Mouse (Mus musculus) brain, embryonic 14.5 days (tissue): Measurements from ENCODE around the gene Kifc1. TPM values are rescaled to one million over a fixed set of nuclear protein-coding genes. Genes with fewer than 3 reads are reported as not detected.

Source experiments
- DNase-seq: peaks from one replicate; pipeline ENCODE4 v3.0.0-alpha.2; 2011; ENCODE audit warnings: low read depth
- CTCF ChIP-seq: fragments of 200-500 bp; IDR thresholded peaks from 2 replicates; pipeline ENCODE4 v1.5.1; 2012; ENCODE audit warnings: inconsistent platforms, mild to moderate bottlenecking, moderate library complexity, borderline replicate concordance; ENCODE audit not compliant: insufficient read depth, insufficient read length; ENCODE audit errors: extremely low read depth
- POLR2A ChIP-seq: fragments of 200-500 bp; IDR thresholded peaks from 2 replicates; pipeline ENCODE4 v1.6.1; 2012; ENCODE audit warnings: mild to moderate bottlenecking, inconsistent platforms, borderline replicate concordance; ENCODE audit not compliant: poor library complexity, insufficient read depth, insufficient read length, severe bottlenecking; ENCODE audit errors: extremely low read depth
- polyA plus RNA-seq: library from polyadenylated mRNA; depleted of rRNA; stranded (reverse); fragments of >200 nt; gene quantifications from 2 replicates; pipeline ENCODE4 v1.2.3, GENCODE M21; 2012

Gene Kifc1
- polyA plus RNA-seq, 1 experiment: 18.5 TPM

DNA sequence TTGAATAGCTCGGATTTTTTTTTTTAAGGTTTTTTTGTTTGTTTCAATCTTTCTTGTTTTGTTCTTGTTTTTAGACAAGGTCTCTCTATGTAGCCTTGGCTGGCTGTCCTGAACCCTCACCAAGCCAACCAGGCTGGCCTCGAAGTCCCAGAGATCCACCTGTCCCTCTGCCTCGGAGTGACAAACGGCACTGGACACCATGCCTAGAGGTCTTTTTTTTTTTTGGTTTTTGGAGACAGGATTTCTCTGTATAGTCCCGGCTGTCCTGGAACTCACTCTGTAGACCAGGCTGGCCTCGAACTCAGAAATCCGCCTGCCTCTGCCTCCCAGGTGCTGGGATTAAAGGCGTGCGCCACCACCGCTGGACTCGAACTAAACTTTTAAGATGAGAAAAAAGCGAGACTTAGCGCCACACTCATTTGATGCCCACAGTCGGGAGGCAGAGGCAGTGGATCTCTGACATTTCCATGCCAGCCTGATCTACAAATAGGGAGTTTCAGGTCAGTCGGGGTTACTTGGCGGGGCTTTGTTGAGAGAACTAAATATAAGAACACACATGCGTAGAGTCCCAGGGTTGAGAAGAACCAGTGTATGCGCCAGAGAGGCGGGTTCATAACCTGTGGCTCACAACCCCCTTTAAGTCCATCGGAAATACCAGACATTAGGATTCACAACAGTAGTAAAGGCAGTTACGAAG is 37.9 kb upstream of the Kifc1 start:
- no peak for TF ChIP-seq CTCF
- TF ChIP-seq POLR2A: no peak
- no peak for DNase-seq

DNA sequence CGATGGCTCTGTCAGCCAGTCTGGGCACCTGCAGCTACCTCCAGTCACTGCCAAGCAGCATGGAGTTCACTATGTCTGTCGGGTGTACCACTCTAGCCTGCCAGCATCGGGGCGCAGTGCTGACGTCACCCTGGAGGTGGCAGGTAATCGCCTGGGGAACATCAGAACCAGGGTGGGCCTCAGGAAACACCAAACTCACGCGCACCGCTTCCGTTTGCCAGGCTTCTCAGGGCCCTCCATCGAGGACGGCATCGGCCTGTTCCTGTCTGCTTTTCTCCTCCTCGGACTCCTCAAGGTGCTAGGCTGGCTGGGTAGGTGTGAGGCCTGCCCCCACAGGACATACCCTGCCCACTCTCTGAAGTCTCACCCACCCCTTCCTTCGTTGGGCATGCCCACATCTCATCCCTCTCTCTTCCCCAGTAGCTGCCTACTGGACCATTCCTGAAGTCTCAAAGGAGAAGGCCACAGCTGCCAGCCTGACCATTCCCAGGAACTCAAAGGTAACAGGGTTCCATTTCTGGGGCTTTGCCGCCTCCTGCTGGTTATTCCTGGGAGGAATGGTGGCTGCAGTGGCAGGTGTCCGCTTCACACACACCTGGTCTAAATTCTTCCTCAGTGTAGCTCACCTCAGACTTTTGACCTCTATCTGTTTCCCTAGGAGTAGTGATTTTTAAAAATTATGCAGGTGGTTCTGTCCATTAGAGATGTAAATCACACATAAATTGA is 35.9 kb upstream of the Kifc1 start:
- no peak for DNase-seq
- TF ChIP-seq CTCF (peak; percentile 47; the same call in 1 of the 2 replicates), POLR2A (no peak)

DNA sequence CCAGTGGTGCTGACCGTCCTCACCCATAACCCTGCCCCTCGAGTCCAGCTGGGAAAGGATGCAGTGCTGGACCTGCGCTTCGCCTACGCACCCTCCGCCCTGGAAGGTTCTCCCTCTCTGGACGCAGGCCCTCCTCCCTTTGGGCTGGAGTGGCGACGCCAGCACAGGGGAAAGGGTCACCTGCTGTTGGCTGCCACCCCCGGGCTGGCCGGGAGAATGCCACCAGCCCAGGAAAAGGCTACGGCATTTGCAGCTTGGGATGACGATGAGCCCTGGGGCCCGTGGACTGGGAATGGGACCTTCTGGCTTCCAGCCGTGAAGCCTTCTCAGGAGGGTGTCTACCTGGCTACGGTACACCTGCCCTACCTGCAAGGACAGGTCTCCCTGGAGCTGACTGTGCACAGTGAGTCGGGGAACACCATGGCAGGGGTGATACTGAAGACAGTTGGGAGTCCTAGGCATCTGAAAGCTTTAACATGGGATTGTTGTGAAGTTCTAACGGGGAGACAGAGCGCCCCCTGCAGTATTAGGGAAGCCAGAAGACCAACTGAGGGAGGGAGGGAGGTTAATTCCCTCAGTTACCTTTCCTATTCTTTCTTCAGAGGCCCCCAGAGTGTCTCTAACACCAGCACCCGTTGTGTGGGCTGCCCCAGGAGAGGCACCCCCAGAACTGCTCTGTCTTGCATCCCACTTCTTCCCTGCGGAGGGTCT is 35.1 kb upstream of the Kifc1 start:
- DNase-seq: no peak
- TF ChIP-seq CTCF (no peak), POLR2A (no peak)

DNA sequence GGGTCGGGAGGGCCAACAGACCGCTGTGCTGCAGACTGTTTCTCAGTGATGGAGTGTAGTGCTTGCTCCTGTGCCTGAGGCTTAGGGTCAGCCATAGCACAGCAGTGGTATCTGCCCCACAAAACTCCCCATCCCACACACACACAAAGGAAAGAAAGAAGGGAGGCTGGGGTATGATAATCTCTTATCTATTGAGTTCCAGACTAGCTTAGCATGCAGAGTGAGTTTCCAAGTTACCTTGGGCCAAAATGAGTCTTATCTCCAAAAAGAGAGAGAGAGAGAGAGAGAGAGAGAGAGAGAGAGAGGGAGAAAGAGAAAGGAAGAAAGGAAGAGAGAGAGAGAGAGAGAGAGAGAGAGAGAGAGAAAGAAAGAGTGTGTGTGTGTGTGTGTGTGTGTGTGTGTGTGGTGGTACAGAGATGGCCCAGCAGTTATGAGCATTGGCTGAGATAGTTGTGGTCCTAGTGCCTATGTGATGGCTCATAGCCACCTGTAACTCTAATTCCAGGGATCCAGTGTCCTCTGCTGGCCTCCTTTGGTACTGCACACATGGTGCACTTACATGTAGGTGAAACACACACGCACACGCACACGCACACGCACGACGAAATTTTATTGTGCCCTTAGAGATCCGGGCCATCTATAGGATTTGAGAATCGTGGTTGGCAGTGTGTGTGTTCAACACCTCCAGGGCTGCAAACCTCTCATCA is 34.3 kb upstream of the Kifc1 start:
- TF ChIP-seq POLR2A (no peak), CTCF (peak; percentile 33; the same call in 1 of the 2 replicates)
- no peak for DNase-seq

DNA sequence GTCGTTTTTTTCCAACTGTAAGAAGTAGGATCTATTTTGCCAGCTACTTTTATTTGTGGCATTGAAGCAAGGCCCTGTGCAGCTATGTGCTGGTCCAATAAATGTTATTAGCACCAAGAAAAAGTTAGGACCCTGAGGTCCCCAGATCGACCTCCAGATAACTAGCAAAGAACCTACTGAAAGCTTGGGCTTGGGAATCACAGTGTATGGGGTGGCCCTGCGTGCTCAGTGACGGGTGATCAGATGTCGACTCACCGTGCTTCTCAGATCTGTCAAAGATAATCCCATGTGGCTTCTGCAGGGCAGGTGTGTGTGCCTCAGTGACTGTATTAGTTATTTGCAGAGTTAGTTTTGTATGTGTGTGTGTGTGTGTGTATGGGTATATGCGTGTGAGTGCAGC is 30.9 kb upstream of the Kifc1 start:
- TF ChIP-seq POLR2A (no peak), CTCF (no peak)
- DNase-seq: no peak

DNA sequence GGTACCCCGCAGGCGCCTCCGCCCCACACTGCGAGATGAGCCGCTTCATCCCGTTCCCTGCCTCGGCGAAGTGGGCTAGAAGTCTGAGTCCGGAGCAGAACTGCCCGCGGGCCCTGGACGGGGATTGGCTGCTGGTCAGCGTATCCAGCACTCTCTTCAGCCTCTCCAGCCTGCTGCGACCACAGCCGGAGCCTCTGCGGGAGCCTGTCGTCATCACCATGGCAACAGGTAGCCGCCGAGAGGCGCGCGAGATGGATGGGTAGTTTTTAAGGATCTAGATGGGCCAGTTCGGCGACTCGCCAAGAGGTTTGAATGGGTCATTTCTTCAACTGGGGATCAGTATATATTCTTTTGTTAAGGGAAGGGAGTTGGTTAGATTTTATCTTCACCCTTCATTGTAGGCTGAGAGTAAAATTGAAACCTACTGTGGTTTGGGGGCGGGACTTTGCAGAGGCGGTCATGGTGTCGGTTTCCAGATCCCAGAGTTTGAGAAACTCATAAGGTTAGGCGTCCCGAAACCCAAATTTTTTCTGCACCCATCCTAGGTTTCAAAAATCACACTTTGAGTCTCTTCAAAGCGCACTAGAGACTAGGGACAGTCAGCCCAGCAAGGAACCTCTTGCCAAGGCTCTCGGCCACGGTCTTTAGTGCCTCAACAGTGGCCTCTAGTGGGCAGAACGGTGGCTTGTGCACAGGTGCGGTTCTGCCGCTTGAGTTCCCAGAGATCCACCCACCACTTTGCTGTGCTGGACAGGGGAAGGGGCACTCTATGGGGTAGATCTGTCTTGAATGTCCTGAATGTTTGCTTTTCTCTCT is 30.0 kb upstream of the Kifc1 start:
- peak; percentile 87 for DNase-seq
- TF ChIP-seq CTCF (peak; percentile 88), POLR2A (no peak)

DNA sequence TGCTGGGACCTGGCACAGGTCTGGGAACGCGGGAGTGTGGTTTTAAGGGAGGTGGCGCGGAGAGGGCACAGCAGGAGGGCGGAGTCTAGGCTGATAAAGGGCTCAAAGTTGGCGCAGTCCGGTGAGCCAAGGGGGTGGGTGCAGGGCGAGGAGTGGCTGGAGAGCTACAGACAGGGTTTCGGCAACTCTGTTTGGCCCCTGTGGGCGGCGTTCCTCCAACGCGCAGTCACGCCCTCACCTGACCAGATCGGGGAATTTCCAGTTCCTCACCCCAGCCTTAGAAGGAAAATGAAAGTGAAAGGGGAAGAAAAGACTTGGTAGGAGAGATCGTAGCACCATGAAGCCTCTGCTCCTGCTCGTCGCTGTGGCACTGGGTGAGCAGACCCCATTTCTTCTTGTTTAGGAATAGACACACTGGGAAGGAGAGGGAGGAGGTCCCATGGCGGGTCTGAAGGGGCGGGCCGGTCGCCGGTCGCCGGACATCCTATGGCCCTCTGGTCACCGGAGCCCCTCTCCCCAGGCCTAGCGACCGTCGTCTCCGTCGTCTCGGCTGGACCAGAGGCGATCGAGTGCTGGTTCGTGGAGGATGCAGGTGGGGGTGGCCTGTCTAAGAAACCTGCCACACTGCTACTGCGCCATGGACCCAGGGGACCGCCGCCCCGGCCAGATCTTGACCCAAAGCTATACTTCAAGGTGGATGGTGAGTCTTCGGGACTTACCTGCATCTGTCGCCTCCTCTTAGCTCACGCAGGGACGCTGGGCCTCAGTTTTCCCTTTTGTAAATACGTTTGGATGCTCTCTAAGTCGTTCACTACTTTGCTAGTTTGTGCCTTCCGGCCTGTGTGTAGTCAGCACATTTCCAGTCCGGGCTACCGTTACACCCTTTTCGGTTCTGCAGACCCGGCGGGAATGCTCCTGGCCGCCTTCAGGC is 29.2 kb upstream of the Kifc1 start:
- peak; percentile 54 for DNase-seq
- TF ChIP-seq CTCF (no peak), POLR2A (no peak)

DNA sequence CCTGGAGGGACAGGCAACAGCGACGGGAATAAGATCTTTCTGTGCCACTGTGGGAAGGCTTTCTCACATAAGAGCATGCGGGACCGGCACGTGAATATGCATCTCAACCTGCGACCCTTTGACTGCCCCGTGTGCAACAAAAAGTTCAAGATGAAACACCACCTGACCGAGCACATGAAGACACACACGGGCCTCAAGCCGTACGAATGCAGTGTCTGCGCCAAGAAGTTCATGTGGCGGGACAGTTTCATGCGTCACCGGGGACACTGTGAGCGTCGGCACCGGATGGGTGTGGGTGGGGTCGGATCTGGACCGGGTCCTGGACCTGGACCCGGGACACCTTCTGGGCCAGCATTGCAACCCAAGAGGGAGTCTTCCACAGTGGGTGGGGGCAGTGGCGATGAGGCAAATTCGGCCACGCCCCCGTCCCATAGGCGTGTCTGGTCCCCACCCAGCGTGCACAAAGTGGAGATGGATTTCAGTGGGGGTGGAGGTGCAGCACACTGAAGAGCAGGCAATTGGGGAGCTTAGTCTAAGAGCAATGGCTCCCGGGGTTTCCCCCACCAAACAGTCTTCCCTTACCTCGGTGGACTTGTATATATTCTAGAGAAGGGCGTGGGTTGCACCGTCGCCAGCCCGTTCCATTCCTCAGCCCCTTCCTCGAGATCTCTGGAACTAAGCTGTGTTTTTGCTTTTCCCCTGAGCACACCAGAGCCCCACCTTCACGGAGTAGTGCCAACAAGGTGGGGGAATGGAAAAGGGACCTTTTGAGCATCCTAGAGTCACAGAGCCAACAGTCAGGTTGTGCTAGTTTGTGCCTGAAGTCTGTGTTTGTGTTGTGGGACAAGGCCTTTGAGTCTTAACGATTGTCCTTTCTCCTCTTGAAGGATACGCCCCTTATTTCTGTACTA is 28.1 kb upstream of the Kifc1 start:
- no peak for DNase-seq
- no peak for TF ChIP-seq POLR2A
- no peak for TF ChIP-seq CTCF
